Mouse (Mus musculus) C2C12 (cell line): ENCODE data around the gene Slc7a4.

Experiments
- CEBPB ChIP-seq: IDR thresholded peaks from one replicate; pipeline ENCODE4 v1.6.1; 2011; ENCODE audit warnings: low read depth, mild to moderate bottlenecking, control low read depth, moderate library complexity
- CTCF ChIP-seq: IDR thresholded peaks from one replicate; pipeline ENCODE4 v1.5.1; 2011; ENCODE audit not compliant: control insufficient read depth, insufficient read depth, insufficient read length
- MYOD1 ChIP-seq: IDR thresholded peaks from one replicate; pipeline ENCODE4 v1.6.1; 2011; ENCODE audit warnings: low read depth; ENCODE audit not compliant: control insufficient read depth, insufficient read length

DNA sequence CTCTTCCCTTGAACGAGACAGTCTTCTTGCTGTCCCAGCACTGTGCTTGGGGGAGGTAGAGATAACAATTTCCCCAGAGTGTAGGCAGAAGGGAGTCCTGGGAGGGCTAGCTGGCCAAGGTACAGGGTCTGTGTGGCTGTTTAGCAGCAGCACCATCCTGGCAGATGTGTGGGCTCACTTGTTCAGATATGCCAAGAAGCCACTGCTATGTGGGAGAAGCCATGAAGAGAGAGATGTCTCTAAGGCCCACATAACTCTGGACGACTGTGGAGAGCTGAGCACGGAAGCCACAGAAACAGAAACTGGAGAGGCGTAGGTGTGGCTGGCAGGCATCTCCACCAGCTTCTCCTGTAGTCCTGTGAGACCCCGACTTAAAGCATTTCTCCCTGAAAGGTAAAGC is 22.7 kb upstream of the Slc7a4 start:
- TF ChIP-seq CTCF: no peak
- no peak for TF ChIP-seq MYOD1
- TF ChIP-seq CEBPB: no peak
